Mouse (Mus musculus) mature B cell (primary cell): ENCODE data around the gene 4930426L09Rik.

Experiments used
- in situ Hi-C: fragments of 300-500 bp; cut with MboI; formaldehyde crosslinking; loops from 2 replicates; pipeline ENCODE4 v1.14.3; 2019

Gene 4930426L09Rik

DNA sequence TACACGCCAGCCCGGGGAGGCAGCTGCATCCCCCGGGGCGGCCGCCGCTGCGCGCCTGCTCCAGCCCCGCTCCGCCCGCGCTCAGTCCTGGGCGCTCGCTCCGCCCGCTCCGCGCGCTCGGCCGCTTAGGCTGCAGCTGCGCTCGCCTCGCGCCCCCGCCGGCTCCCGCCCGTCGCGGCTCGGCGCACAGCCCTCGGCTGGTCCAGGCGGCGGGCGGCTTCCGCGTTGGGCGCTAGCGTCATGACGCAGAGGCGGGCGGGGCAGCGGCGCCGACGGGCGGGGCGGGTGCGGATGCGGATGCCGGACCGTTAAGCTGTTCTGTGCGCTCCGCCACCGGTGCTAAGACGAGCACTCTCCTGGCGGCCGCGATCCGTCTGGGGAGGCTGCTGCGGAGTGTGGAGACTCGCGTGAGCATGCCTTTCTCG is at the start of gene 4930426L09Rik, which contains the start of gene Pip4k2a:
Gene 4930426L09Rik (plus strand): TSS at position 290 of the 425 bp plus-strand sequence.
Gene Pip4k2a (minus strand): TSS at position 73 of the 425 bp plus-strand sequence.
- in situ Hi-C loops: no loop called here

- in situ Hi-C loops: no loop called here
Measured at GRCm38 (mm10) chr2:18948741-18949140, 49.4 kb upstream of the 4930426L09Rik start.

- in situ Hi-C loops: no loop called here
Measured at GRCm38 (mm10) chr2:18950758-18951157, 47.4 kb upstream of the 4930426L09Rik start.

- in situ Hi-C loops: no loop called here
Measured at GRCm38 (mm10) chr2:18952102-18952673, 46.0 kb upstream of the 4930426L09Rik start.

DNA sequence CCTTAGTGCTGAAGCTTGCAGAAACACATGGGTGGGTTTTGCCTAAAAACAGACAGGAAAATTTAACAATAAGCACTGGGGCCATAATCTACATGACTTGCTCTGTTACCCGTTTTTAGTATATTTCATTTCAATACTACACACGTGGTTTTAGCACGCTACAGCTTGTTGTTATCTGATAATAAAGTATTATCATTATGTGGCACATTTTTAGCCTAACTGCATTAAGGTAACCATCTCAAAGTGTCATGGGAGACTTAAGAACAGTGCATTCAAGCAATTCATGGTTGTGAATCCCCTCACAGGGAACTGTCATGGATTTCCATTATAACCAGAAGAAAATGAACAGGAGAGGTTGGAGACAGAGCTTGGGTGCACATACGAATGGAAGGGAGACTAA is 43.7 kb upstream of the 4930426L09Rik start:
- in situ Hi-C loops: no loop called here

- in situ Hi-C loops: no loop called here
Measured at GRCm38 (mm10) chr2:18955022-18955421, 43.1 kb upstream of the 4930426L09Rik start.

DNA sequence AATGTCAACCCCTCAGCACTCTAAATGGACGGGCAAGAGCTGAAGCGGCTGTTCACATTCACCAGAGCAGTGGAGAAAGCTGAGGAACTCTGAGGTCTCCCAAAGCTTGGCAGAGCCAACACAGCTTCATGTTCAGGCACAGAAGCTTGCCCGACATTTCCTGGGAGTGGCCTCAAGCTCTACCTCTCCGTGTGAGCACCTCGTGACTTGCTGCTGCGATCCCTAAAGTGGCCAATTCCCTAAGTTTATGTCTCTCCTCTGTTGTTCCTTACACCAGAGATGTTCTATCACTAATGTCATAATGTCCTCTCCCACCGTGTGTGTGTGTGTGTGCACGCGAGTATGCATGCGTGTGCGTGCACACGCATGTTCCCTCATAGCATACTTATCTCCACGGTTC is 42.5 kb upstream of the 4930426L09Rik start:
- in situ Hi-C loops: no loop called here

GRCm38 (mm10) chr2:18956424-18956823 is 41.7 kb upstream of the 4930426L09Rik start:
- in situ Hi-C loops: no loop called here

- in situ Hi-C loops: no loop called here
Measured at GRCm38 (mm10) chr2:18956945-18957344, 41.2 kb upstream of the 4930426L09Rik start.

- in situ Hi-C loops: no loop called here
Measured at GRCm38 (mm10) chr2:18957459-18957858, 40.7 kb upstream of the 4930426L09Rik start.

DNA sequence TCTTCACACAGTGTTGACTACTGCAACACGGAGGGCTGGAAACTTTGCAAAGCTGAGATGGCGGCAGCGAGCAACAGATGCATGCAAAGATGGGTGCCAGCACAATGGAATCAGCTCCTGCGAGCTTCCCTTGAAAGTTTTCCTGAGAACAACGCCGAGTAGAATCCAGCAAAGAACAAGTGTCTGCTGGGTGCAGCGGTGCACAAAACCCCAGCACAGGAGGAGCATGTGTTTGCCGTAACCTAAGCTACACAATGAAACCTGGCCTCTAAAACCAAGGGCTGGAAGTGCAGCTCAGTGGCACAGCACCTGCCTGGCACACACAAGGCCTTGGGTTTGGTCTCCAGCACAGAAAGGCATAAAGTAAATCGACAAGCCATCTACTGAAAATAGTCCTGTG is 40.1 kb upstream of the 4930426L09Rik start:
- in situ Hi-C loops: no loop called here

- in situ Hi-C loops: no loop called here
Measured at GRCm38 (mm10) chr2:18958501-18958900, 39.6 kb upstream of the 4930426L09Rik start.

GRCm38 (mm10) chr2:18959008-18959407 is 39.1 kb upstream of the 4930426L09Rik start:
- in situ Hi-C loops: no loop called here

DNA sequence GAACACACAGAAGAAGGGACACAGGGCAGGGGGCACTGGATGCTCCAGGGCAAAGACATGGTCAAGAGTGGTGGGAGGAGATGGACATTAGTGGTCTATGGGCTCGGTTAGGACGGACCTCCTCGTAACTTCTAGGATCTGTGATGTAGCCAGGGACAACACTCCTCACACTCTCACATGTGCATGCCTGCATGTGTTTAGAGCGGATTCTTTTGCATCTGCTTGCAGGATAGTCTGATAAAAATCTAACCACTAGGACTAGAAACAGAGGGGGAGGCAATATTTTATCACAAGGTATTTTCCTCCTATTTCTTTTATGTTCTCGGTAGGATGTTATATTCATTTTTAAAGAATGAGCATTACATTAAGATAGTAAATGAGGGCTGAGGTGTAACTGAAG is 38.6 kb upstream of the 4930426L09Rik start:
- in situ Hi-C loops: no loop called here

GRCm38 (mm10) chr2:18960376-18960973 is 37.7 kb upstream of the 4930426L09Rik start:
- in situ Hi-C loops: no loop called here

DNA sequence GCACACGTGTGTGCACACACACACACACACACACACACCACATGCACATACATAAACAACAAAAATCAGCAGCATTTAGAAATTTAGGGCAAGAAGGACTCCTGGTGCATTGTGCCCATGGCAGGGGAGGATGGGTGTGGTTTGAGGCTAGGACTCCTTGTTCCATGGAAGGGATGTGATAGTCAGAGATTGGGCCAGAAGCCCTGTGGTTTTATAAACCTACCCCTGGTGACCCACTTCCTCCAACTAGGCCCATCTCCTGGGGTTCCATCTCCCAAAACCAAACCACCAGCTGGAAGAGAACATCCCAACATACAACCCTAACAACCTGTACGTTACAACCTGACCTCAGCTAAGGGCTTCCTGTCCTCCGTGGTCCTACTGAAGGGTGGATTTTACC is 35.6 kb upstream of the 4930426L09Rik start:
- in situ Hi-C loops: no loop called here

DNA sequence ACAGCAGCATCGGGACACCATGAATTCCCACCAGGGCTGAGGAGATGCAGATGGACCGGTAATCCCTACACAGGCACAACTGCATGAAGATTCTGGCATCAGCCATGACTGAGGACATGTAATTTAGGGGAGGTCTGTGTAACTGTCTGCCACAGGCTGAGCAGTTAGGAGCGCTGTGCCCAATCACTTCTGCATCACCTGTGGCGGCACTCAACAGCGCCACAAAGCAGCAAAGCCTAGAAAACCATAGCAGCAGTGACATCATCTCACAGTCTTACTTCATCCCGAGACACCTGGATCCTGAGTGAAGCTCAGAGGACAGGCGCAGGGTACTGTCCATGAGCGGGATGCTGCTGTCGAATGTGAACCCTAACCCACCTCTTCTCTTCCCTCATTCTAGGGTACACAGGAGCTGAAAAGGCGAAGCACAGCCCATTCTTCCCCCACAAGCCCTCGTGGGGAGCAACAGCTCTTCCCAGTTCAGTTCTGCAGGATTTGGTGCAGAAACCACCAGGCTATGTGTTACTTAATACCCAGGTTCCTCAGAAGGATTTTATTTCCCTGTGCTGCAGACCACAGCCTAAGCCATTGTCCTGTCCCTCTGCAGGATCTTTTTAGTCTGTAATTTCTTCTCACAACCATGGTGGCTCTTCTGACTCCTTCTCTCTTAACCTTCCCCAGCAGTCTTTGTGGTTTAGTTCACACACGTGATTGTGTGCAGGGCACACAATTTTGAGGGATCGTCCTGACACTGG is 34.7 kb upstream of the 4930426L09Rik start:
- in situ Hi-C loops: no loop called here

DNA sequence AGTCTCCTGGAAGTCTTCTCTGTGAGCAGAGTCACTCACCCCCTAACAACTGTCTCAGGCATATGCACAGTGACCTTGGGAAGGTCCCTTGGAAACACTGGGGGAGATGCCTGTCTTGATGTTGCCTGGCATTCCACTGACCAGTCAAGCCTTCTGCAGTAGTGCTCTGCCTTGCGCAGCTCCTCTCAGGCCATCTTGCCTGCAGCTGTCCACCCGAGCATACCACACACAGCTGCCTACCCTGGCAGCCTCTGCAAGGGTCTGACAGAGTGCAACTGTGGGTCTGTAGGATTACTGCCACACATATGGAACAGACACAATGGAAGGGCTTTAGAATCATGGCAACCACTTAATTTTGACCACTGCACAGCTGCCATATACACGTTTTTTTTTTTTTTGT is 33.0 kb upstream of the 4930426L09Rik start:
- in situ Hi-C loops: no loop called here

- in situ Hi-C loops: no loop called here
Measured at GRCm38 (mm10) chr2:18965950-18966349, 32.2 kb upstream of the 4930426L09Rik start.

- in situ Hi-C loops: no loop called here
Measured at GRCm38 (mm10) chr2:18966566-18966965, 31.6 kb upstream of the 4930426L09Rik start.

DNA sequence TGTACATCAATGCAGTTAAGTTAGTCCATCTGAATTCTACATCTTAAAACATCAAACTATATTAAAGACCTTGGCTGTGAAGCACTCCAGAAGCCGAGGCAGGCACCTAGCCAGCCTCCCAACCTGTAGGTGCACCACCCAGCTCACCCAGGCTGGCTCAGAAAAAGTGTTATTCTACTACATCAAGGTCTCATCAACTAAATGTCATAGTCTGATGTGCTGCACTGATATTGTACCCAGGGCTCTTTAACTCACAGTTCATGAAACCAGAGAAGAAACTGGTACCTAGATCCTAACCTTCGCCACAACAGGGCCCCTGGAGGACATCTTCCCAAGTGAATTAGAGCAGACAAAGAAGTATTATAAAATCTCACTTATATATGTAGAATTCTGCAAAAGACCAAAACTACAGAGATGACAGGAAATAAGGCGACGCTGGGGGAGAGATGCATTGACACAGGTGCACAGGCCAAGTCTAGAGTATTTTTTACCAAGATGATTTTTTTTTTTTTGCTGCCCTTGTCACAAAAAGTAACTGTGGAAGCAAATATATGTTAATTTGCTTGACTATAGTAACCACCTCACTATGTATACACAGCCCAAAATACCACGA is 30.6 kb upstream of the 4930426L09Rik start:
- in situ Hi-C loops: no loop called here

DNA sequence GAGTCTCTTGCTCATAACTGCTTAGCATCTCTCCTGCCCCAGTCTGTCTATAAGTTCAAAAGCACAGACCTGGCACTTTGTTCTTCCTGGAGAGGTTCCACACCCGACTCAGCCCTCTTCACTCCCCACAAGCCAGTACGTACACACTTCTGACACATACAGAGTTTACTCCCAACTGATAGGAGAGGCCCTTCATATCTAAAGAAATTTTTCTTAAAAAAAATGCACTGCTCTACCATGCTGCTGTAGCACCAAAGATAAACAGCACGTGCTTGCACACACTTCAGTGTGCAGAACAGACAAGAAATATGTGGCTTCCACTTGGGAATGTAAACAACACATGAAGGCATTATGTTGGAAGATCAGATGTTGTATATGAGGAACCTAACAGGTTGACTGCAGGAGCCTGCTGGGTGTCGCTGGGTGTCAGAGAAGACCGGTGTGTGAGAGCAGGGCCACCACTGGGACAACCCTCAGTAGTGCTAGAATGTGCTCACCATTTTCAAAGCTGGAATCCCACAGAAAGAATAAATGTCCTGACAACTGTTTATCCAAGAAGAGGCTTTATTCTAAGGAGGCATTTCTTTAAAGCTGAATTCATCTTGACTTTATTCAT is 29.0 kb upstream of the 4930426L09Rik start:
- in situ Hi-C loops: no loop called here
